Mouse (Mus musculus): ENCODE results near the gene Abca1. TPM values are rescaled to one million over a fixed set of nuclear protein-coding genes. Genes with fewer than 3 reads are reported as not detected.

Gene Abca1
- polyA plus RNA-seq, 1 experiment from 2014 or later: 2.0 TPM

- H3K4me1 ChIP-seq: peaks cover 6% of the 10 kb centered on the region
- H3K27ac ChIP-seq (replicated peaks): no peak overlapping the region
- peaks cover 3% of the 10 kb centered on the region for H3K36me3 ChIP-seq
- no peaks in the 10 kb centered on the region for H3K27me3 ChIP-seq (ENCODE audit: low read depth, poor library complexity, severe bottlenecking)
- H3K4me3 ChIP-seq: no peak overlapping the region
- WGBS: 78% methylated on average over 4 of the region's 4 CpGs
- no peaks in the 10 kb centered on the region for H3K9me3 ChIP-seq (replicated peaks)
- DNase-seq (ENCODE audit: low spot score): no peak
These were observed 150.5 kb downstream of the Abca1 start for GRCm38 (mm10) chr4:53009183-53009582.

DNA sequence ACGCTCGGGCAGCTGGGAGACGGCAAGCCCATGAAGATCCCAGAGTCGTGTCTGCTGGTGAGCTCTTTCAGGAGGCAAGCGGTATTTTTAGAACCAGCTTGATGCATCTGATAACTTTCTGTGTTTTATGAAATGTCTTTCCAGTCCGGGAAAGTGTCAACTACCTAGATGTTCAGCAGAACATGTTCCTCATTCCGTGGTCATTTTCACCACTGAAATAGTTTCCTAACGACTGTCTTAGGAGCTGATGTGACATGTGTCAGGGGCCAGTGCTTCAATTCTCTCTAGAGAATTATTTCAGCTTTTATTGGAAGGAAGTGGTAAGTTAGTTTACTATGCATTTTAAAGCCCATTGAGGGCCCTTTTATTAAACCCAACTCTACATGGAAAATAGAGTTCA is 159.5 kb downstream of the Abca1 start:
- WGBS: 91% methylated on average over 8 of the region's 8 CpGs
- no peaks in the 10 kb centered on the region for H3K9me3 ChIP-seq (replicated peaks)
- no peak for DNase-seq (ENCODE audit: low spot score)

GRCm38 (mm10) chr4:52999449-52999848 is 160.2 kb downstream of the Abca1 start:
- Histone ChIP-seq H3K9me3 (replicated peaks) (no peaks in the 10 kb centered on the region), H3K36me3 (no peaks in the 10 kb centered on the region), H3K4me3 (no peak overlapping the region), H3K27ac (replicated peaks) (no peak overlapping the region), H3K27me3 (ENCODE audit: low read depth, poor library complexity, severe bottlenecking) (no peaks in the 10 kb centered on the region), H3K4me1 (no peaks in the 10 kb centered on the region)
- DNase-seq (ENCODE audit: low spot score): no peak
- WGBS: 95% methylated on average over 6 of the region's 6 CpGs

More for the DNA sequence above, 159.5 kb downstream of the Abca1 start:
- H3K27me3 ChIP-seq (ENCODE audit: low read depth, poor library complexity, severe bottlenecking): no peaks in the 10 kb centered on the region
- no peaks in the 10 kb centered on the region for H3K4me1 ChIP-seq
- no peak overlapping the region for H3K4me3 ChIP-seq
- H3K36me3 ChIP-seq: no peaks in the 10 kb centered on the region
- H3K27ac ChIP-seq (replicated peaks): no peak overlapping the region

- H3K9me3 ChIP-seq (replicated peaks): no peaks in the 10 kb centered on the region
- peak within 1 kb of the TSS; percentile 41 for H3K4me3 ChIP-seq
- H3K27me3 ChIP-seq (ENCODE audit: low read depth, poor library complexity, severe bottlenecking): no peaks in the 10 kb centered on the region
- DNase-seq (ENCODE audit: low spot score): peak; percentile 19
- no peak within 1 kb of the TSS for H3K27ac ChIP-seq (replicated peaks)
- no peaks in the 10 kb centered on the region for H3K36me3 ChIP-seq
- 36% methylated on average over 12 of the region's 12 CpGs for WGBS
- H3K4me1 ChIP-seq: peaks cover 5% of the 10 kb centered on the region
These were observed 170.4 kb downstream of the Abca1 start, which contains the start of gene Nipsnap3a for GRCm38 (mm10) chr4:52989248-52989647. Nipsnap3a (plus strand) TSS chr4:52989272.

DNA sequence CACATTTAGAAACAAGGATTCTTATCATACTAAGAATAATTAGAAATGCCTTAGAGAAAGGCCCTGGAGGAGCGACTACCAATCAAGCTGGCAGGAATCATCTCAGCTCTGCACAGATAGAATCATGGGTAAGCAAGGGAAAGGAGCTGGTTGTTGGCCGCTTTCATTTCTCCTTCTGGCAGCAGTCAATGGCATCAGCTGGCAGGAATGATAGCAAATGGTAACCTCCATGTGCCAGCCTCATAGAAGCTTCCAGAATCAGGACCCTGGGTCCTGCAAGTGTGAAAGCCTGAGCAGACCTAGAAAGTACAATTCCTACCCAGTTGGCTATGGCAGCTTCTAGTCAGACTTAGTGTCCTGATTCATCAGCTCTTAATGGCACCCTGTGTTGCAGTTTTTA is 173.4 kb downstream of the Abca1 start:
- 89% methylated on average over 2 of the region's 2 CpGs for WGBS

DNA sequence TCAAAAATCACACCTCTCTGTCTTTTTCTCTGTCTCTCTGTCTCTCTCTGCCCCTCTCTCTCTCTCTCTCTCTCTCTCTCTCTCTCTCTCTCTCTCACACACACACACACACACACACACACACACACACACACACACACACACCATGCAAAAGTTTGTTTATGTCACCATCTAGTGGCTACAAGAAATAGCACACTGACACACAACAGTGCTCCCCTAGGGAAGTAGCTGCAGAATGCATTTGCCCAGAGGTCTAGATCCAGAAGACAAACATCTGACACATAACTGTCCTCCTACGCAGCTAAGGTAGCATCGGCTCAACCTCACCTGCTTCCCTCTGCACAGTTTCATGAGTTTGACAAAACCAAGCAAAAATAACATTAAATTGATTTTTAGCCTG is 174.5 kb downstream of the Abca1 start:
- Histone ChIP-seq H3K27me3 (ENCODE audit: low read depth, poor library complexity, severe bottlenecking) (no peaks in the 10 kb centered on the region), H3K9me3 (replicated peaks) (no peaks in the 10 kb centered on the region), H3K4me3 (no peak overlapping the region), H3K27ac (replicated peaks) (no peak overlapping the region), H3K36me3 (no peaks in the 10 kb centered on the region), H3K4me1 (peaks cover 5% of the 10 kb centered on the region)
- 84% methylated on average over 2 of the region's 2 CpGs for WGBS
- DNase-seq (ENCODE audit: low spot score): no peak

More for the DNA sequence above, 173.4 kb downstream of the Abca1 start:
- no peak overlapping the region for H3K4me3 ChIP-seq
- no peaks in the 10 kb centered on the region for H3K27me3 ChIP-seq (ENCODE audit: low read depth, poor library complexity, severe bottlenecking)
- no peaks in the 10 kb centered on the region for H3K9me3 ChIP-seq (replicated peaks)
- H3K27ac ChIP-seq (replicated peaks): no peak overlapping the region
- H3K36me3 ChIP-seq: no peaks in the 10 kb centered on the region
- DNase-seq (ENCODE audit: low spot score): no peak
- peaks cover 5% of the 10 kb centered on the region for H3K4me1 ChIP-seq

Other genes starting within 250 kb of the Abca1 start
- gene Olfr272, start 240.7 kb downstream of the Abca1 start, polyA plus RNA-seq (2016; fragmentation: Nextera tagmentation; extraction: Ambion mirVana): not detected in 2 replicates
- not detected in 2 replicates for gene Olfr270, start 195.3 kb downstream of the Abca1 start, polyA plus RNA-seq (2016; fragmentation: Nextera tagmentation; extraction: Ambion mirVana)
- not detected in 2 replicates for gene Nipsnap3a, start 170.6 kb downstream of the Abca1 start, polyA plus RNA-seq (2016; fragmentation: Nextera tagmentation; extraction: Ambion mirVana)
- gene Nipsnap3b, start 148.0 kb downstream of the Abca1 start, polyA plus RNA-seq (2016; fragmentation: Nextera tagmentation; extraction: Ambion mirVana): 88.6 and 97.5 TPM in 2 replicates